Mouse (Mus musculus) heart, adult 2 months (tissue): Measurements from ENCODE around the gene Kbtbd3.

Experiments
- CTCF ChIP-seq: fragments of 200-600 bp; IDR thresholded peaks from 2 replicates; pipeline ENCODE4 v1.8.1; 2022; ENCODE audit warnings: antibody characterized with exemption, mild to moderate bottlenecking, moderate library complexity
- EP300 ChIP-seq: fragments of 200-500 bp; IDR thresholded peaks from 2 replicates; pipeline ENCODE4 v1.6.1; 2011; ENCODE audit warnings: low read depth, low read length, control low read depth; ENCODE audit not compliant: insufficient read depth
- POLR2A ChIP-seq: fragments of 200-500 bp; IDR thresholded peaks from 2 replicates; pipeline ENCODE4 v1.6.1; 2011; ENCODE audit warnings: mild to moderate bottlenecking, low read depth, low read length, control low read depth; ENCODE audit not compliant: insufficient read depth

DNA sequence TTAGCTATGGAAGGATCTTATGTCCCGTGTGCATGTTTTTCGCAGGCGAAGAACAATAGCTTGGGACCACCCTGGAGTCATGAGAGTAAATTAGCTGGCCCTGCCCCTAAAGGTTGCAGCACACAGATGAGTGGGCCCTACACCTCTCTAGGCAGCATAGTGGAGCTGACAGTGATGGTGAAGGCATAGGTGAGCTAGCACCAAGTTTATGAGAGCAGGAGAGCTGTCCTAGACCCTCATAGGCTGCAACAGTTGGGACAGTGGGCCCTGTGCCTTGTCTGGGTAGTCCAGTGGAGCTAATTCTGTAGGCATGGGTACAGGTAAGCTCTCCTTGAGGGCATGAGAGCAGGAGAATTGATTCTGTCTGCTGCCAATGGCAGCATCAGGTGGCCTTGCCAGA is 42.8 kb upstream of the Kbtbd3 start:
- TF ChIP-seq CTCF (no peak), POLR2A (no peak), EP300 (no peak)
